ENCODE assay signal across 14 mouse cellular contexts in the genomic region with DNA sequence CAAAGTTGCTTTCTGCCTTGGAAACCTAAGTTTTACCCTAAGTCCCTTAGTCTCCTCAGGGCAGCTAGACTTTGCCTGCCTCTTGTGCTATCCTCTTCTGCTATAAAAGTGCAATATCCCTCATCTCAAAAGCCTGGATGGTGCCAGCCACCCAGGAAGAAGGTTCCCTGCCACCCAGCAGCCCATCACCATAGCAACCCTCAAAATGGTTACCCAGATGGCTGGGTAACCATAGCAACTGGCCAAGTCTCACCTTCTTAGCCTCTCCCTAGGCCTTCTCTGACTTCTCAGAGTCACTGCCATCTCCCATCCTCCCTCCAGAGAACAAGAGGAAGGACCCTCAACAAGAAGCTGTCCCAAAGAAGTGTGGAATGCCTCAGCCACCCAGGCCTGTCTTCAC. TPM values are rescaled to one million over a fixed set of nuclear protein-coding genes. Genes with fewer than 3 reads are reported as not detected.
DNase-seq lines count a peak whose midpoint lies in the region; ATAC-seq and TF ChIP-seq lines count a peak whose summit lies in the region.
"Had no signal": no experiment of that assay in that cellular context is flagged by ENCODE, and none has a peak within 500 bp of the region (broad histone marks: within the 10 kb centered on the region; RNA-seq: fewer than 3 reads in every experiment).

No protein-coding gene starts in this region.

- no peaks in the 10 kb centered on the region for H3K27me3 ChIP-seq in forebrain, embryonic 10.5 days (ENCODE audit: poor library complexity, severe bottlenecking)
- H3K27me3 ChIP-seq in forebrain, embryonic 11.5 days (ENCODE audit: control insufficient read depth, insufficient read depth, low read length): no peaks in the 10 kb centered on the region
- no peaks in the 10 kb centered on the region for H3K27me3 ChIP-seq in testis, adult 2 months (ENCODE audit: control insufficient read depth, insufficient read depth, low read length)
- H3K27me3 ChIP-seq: embryonic facial prominence, embryonic 13.5 days; heart, embryonic 12.5 days; neural tube, embryonic 12.5 days had no signal

- H3K9ac ChIP-seq in forebrain, embryonic 11.5 days (ENCODE audit: low read length): no peak overlapping the region
- H3K9ac ChIP-seq: embryonic facial prominence, embryonic 13.5 days; heart, embryonic 12.5 days; lung, embryonic 14.5 days; neural tube, embryonic 12.5 days had no signal

- H3K4me3 ChIP-seq in forebrain, embryonic 10.5 days: no peak overlapping the region
- no peak overlapping the region for H3K4me3 ChIP-seq in forebrain, embryonic 11.5 days (ENCODE audit: low read depth, low read length)
- H3K4me3 ChIP-seq in testis, adult 2 months (ENCODE audit: control insufficient read depth, low read depth, low read length): no peak overlapping the region
- H3K4me3 ChIP-seq: embryonic facial prominence, embryonic 13.5 days; gastrocnemius, adult 2 months; heart, embryonic 12.5 days; limb, embryonic 10.5 days; neural tube, embryonic 12.5 days had no signal

- H3K36me3 ChIP-seq in forebrain, embryonic 10.5 days (replicated peaks): peaks cover 16% of the 10 kb centered on the region; the same call in 1 of the 2 replicates
- no peaks in the 10 kb centered on the region for H3K36me3 ChIP-seq in forebrain, embryonic 11.5 days (ENCODE audit: control insufficient read depth, insufficient read depth, low read length)
- no peaks in the 10 kb centered on the region; the same call in 1 of the 2 replicates for H3K36me3 ChIP-seq in testis, adult 2 months (ENCODE audit: control insufficient read depth, insufficient read depth, low read length)
- H3K36me3 ChIP-seq: limb, embryonic 10.5 days; neural tube, embryonic 12.5 days had no signal

- TF ChIP-seq CTCF in testis, adult 2 months (IDR thresholded peaks at IDR 0.05; ENCODE audit: control insufficient read depth, insufficient read depth, insufficient replicate concordance, low read depth, low read length): no peak

- ATAC-seq in forebrain, embryonic 11.5 days (replicated peaks; ENCODE audit: low FRiP score): no peak

- no peaks in the 10 kb centered on the region for H3K9me3 ChIP-seq in forebrain, embryonic 10.5 days
- no peaks in the 10 kb centered on the region for H3K9me3 ChIP-seq in forebrain, embryonic 11.5 days (ENCODE audit: control insufficient read depth, low read length)
- H3K9me3 ChIP-seq: embryonic facial prominence, embryonic 13.5 days; heart, embryonic 12.5 days; limb, embryonic 10.5 days; neural tube, embryonic 12.5 days had no signal

- H3K4me1 ChIP-seq in forebrain, embryonic 10.5 days: peaks cover 46% of the 10 kb centered on the region
- peaks cover 11% of the 10 kb centered on the region for H3K4me1 ChIP-seq in forebrain, embryonic 11.5 days (replicated peaks; ENCODE audit: control insufficient read depth, insufficient read depth, low read length)
- peaks cover 5% of the 10 kb centered on the region for H3K4me1 ChIP-seq in testis, adult 2 months (ENCODE audit: control insufficient read depth, insufficient read depth, low read length)

- 0 out of 2 replicates have a peak overlapping the region, but pooled peaks have one; percentile 1 for H3K27ac ChIP-seq in forebrain, embryonic 10.5 days
- H3K27ac ChIP-seq in forebrain, embryonic 11.5 days (ENCODE audit: low read depth, low read length): no peak overlapping the region
- H3K27ac ChIP-seq in testis, adult 2 months (ENCODE audit: control insufficient read depth, insufficient read depth, low read depth, low read length): peak overlapping the region; percentile 3; the same call in 1 of the 2 replicates
- H3K27ac ChIP-seq: embryonic facial prominence, embryonic 13.5 days; gastrocnemius, adult 2 months; limb, embryonic 10.5 days; neural tube, embryonic 12.5 days had no signal

- H3K4me2 ChIP-seq in forebrain, embryonic 11.5 days (ENCODE audit: low read depth, low read length, severe bottlenecking): no peak overlapping the region
- H3K4me2 ChIP-seq: embryonic facial prominence, embryonic 13.5 days; heart, embryonic 12.5 days; lung, embryonic 14.5 days; neural tube, embryonic 12.5 days had no signal

- TF ChIP-seq POLR2A in testis, adult 2 months (IDR thresholded peaks at IDR 0.05; ENCODE audit: control insufficient read depth, low read depth, low read length): no peak

- no peak for DNase-seq in forebrain, embryonic 10.5 days (ENCODE audit: extremely low spot score, low spot score)
- no peak for DNase-seq in forebrain, embryonic 11.5 days (ENCODE audit: low spot score)
- DNase-seq in testis, postnatal 10 days (ENCODE audit: low spot score): no peak
- peak; percentile 36 to 63 for DNase-seq in layer of hippocampus, postnatal 14 days (ENCODE audit: low spot score in 2 of 2)
- no peak for DNase-seq in adipocyte (ENCODE audit: low spot score)
- DNase-seq in ovary, postnatal 36 days (ENCODE audit: low spot score): no peak
- no peak for DNase-seq in gastrocnemius, postnatal 25 days
- DNase-seq: gastrocnemius, adult 2 months; lung, embryonic 14.5 days had no signal

RNA-seq across cellular contexts. Expression of a gene that starts 13.6 kb away (rescaled TPM):
- 43.8 and 50.2 TPM in 2 replicates for polyA plus RNA-seq in forebrain, embryonic 10.5 days (2016; fragmentation: Nextera tagmentation; extraction: Ambion mirVana)
- 78.1 and 88.8 TPM in 2 replicates for polyA plus RNA-seq in forebrain, embryonic 11.5 days (2014; fragmentation: Nextera tagmentation; extraction: Ambion mirVana)
- polyA plus RNA-seq in testis, adult 2 months (2012; rRNA removed): 20.0 and 24.4 TPM in 2 replicates
- total RNA-seq in layer of hippocampus, postnatal 14 days (2021): 100 to 1,000 TPM; 226 to 248 TPM
- 10 to 100 TPM; 55.6 to 75.8 TPM for total RNA-seq in gastrocnemius, postnatal 25 days (2021)

RNA-seq across cellular contexts. Expression of a gene that starts 47.4 kb away (rescaled TPM):
- 299 and 315 TPM in 2 replicates for polyA plus RNA-seq in forebrain, embryonic 10.5 days (2016; fragmentation: Nextera tagmentation; extraction: Ambion mirVana)
- polyA plus RNA-seq in forebrain, embryonic 11.5 days (2014; fragmentation: Nextera tagmentation; extraction: Ambion mirVana): 291 and 296 TPM in 2 replicates
- polyA plus RNA-seq in testis, adult 2 months (2012; rRNA removed): 84.6 and 117 TPM in 2 replicates
- total RNA-seq in layer of hippocampus, postnatal 14 days (2021): 100 to 1,000 TPM; 178 to 208 TPM
- 100 to 1,000 TPM; 261 to 271 TPM for total RNA-seq in gastrocnemius, postnatal 25 days (2021)

Comparison
In these comparisons a context has a peak if more than half of its experiments do, and no peak if none do; other contexts are left out.
1. DNase-seq: peak in layer of hippocampus, postnatal 14 days (2 of 2); none in forebrain, embryonic 10.5 days (single experiment), forebrain, embryonic 11.5 days (single experiment), testis, postnatal 10 days (single experiment), adipocyte (single experiment), ovary, postnatal 36 days (single experiment) and gastrocnemius, postnatal 25 days (single experiment).